Mouse (Mus musculus): ENCODE data around the gene Ndnf. TPM values are rescaled to one million over a fixed set of nuclear protein-coding genes. Genes with fewer than 3 reads are reported as not detected.

Ndnf gene
- polyA plus RNA-seq, 1 experiment from 2014 or later, result 3.2 TPM

DNA sequence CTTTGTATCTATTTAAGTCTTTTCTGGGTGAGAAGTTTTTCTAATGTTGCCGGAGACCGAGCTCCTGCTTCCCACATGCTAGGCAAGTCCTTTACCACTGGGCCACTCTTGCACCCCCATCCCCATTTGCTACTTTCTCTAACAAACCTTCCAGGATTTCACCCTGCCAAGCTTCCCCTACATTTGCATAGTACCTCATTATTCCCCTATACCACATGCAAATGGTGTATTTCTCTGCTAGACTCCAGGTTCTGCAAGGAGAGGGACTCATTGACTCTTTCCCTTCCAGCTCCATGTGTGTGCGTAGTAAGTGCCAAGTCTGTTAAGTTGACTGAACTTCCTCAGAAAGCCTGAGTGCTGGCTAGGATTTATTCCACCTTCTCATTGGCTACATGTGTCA, 5.1 kb upstream of the Ndnf start:
- no peak for ATAC-seq (ENCODE audit: extremely low read depth, insufficient number of reproducible peaks, low FRiP score, low TSS enrichment)
- Histone ChIP-seq H3K9me3 (no peaks in the 10 kb centered on the region), H3K9ac (no peak overlapping the region), H3K4me1 (peaks cover 20% of the 10 kb centered on the region), H3K27ac (replicated peaks) (no peak overlapping the region), H3K36me3 (no peaks in the 10 kb centered on the region), H3K4me2 (no peak overlapping the region), H3K27me3 (replicated peaks) (peaks cover 4% of the 10 kb centered on the region; the same call in 1 of the 2 replicates), H3K4me3 (no peak overlapping the region)
- 81% methylated on average over 3 of the region's 3 CpGs for WGBS

- Histone ChIP-seq H3K4me2 (no peak overlapping the region), H3K4me1 (peaks cover 10% of the 10 kb centered on the region; the same call in 1 of the 2 replicates), H3K9me3 (no peaks in the 10 kb centered on the region), H3K36me3 (no peaks in the 10 kb centered on the region), H3K4me3 (no peak overlapping the region), H3K9ac (no peak overlapping the region), H3K27me3 (replicated peaks) (peaks cover 12% of the 10 kb centered on the region), H3K27ac (replicated peaks) (no peak overlapping the region)
- WGBS, result 58% methylated on average over 2 of the region's 2 CpGs
- no peak for ATAC-seq (ENCODE audit: extremely low read depth, insufficient number of reproducible peaks, low FRiP score, low TSS enrichment)
These were observed 1.4 kb upstream of the Ndnf start for GRCm38 (mm10) chr6:65669971-65670370.

DNA sequence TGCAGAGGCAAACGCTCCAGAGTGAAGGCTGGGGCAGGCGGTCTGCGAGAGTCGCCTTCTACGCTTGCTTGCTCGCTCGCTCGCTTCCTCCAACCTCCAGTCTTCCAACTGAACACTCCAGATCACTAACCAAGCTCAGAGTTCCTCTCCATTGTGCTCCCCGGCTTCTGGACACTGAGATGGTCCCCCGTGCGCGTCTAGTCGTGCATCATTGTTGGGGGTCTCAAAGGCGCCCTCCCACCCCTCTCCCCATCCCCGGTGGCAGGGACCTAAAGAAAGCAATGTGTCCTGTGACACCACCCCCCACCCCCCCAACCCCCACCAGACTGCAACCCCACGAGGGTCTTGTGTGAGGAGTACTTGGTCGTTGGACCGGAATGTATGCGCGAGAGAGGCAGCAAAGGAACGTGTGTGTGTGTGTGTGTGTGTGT, 394 bp upstream of the Ndnf start:
- WGBS, result 4% methylated on average over 21 of the region's 21 CpGs
- no peak for ATAC-seq (ENCODE audit: extremely low read depth, insufficient number of reproducible peaks, low FRiP score, low TSS enrichment)
- H3K27ac ChIP-seq (replicated peaks), result 0 out of 2 replicates have a peak overlapping the region, but pooled peaks have one; percentile 15

GRCm38 (mm10) chr6:65672131-65673031, 991 bp downstream of the Ndnf start:
- peak overlapping the region; percentile 93 for H3K4me2 ChIP-seq
- peaks cover 12% of the 10 kb centered on the region for H3K27me3 ChIP-seq (replicated peaks)
- H3K4me1 ChIP-seq, result peaks cover 10% of the 10 kb centered on the region; the same call in 1 of the 2 replicates
- peak overlapping the region; percentile 75 for H3K4me3 ChIP-seq
- H3K27ac ChIP-seq (replicated peaks), result no peak overlapping the region
- WGBS, result 0% methylated on average over 57 of the region's 57 CpGs
- H3K9ac ChIP-seq, result peak overlapping the region; percentile 81
- no peaks in the 10 kb centered on the region for H3K36me3 ChIP-seq
- ATAC-seq (ENCODE audit: extremely low read depth, insufficient number of reproducible peaks, low FRiP score, low TSS enrichment), result no peak
- H3K9me3 ChIP-seq, result no peaks in the 10 kb centered on the region

More for the DNA sequence above, 394 bp upstream of the Ndnf start:
- H3K9ac ChIP-seq, result peak overlapping the region; percentile 81
- peaks cover 12% of the 10 kb centered on the region for H3K27me3 ChIP-seq (replicated peaks)
- H3K4me1 ChIP-seq, result peaks cover 10% of the 10 kb centered on the region; the same call in 1 of the 2 replicates
- no peaks in the 10 kb centered on the region for H3K9me3 ChIP-seq
- peak overlapping the region; percentile 93 for H3K4me2 ChIP-seq
- H3K4me3 ChIP-seq, result peak overlapping the region; percentile 75
- no peaks in the 10 kb centered on the region for H3K36me3 ChIP-seq

GRCm38 (mm10) chr6:65693938-65694337, 22.5 kb downstream of the Ndnf start:
- Histone ChIP-seq H3K27me3 (replicated peaks) (no peaks in the 10 kb centered on the region), H3K4me1 (no peaks in the 10 kb centered on the region), H3K9ac (no peak overlapping the region), H3K27ac (replicated peaks) (no peak overlapping the region), H3K9me3 (no peaks in the 10 kb centered on the region), H3K36me3 (no peaks in the 10 kb centered on the region), H3K4me3 (no peak overlapping the region), H3K4me2 (no peak overlapping the region)
- ATAC-seq (ENCODE audit: extremely low read depth, insufficient number of reproducible peaks, low FRiP score, low TSS enrichment), result no peak

- Histone ChIP-seq H3K9ac (no peak overlapping the region), H3K27me3 (replicated peaks) (no peaks in the 10 kb centered on the region), H3K36me3 (no peaks in the 10 kb centered on the region), H3K4me3 (no peak overlapping the region), H3K9me3 (no peaks in the 10 kb centered on the region), H3K27ac (replicated peaks) (no peak overlapping the region), H3K4me1 (no peaks in the 10 kb centered on the region), H3K4me2 (no peak overlapping the region)
- no peak for ATAC-seq (ENCODE audit: extremely low read depth, insufficient number of reproducible peaks, low FRiP score, low TSS enrichment)
- 47% methylated on average over 1 of the region's 1 CpGs for whole genome bisulfite sequencing
These were observed 49.3 kb downstream of the Ndnf start for GRCm38 (mm10) chr6:65720676-65721075.

- Histone ChIP-seq H3K27ac (replicated peaks) (no peak overlapping the region), H3K4me2 (no peak overlapping the region), H3K4me1 (no peaks in the 10 kb centered on the region), H3K27me3 (replicated peaks) (no peaks in the 10 kb centered on the region), H3K4me3 (no peak overlapping the region), H3K9ac (no peak overlapping the region), H3K36me3 (no peaks in the 10 kb centered on the region), H3K9me3 (no peaks in the 10 kb centered on the region)
- 72% methylated on average over 2 of the region's 2 CpGs for WGBS
- ATAC-seq (ENCODE audit: extremely low read depth, insufficient number of reproducible peaks, low FRiP score, low TSS enrichment), result no peak
These were observed 54.3 kb downstream of the Ndnf start for GRCm38 (mm10) chr6:65725677-65726076.

DNA sequence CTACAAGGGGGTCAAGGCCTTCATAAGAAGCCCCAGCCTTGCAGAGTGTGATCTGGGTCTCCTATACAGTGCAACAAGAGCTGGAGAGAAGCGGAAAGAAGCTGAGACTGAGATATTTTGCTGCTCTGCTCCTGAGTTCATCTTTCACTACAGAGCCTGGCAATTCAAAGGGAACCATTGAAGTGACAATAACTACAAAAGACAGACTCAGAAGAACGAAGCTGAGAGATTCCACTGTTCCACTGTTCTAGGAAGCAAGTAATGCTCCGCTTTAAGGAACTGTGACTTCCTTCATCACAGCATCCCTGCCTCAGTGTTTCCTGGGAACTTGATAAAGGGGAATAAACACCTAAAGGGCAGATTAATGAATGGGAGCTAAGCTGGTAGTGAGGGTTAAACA, 56.9 kb downstream of the Ndnf start:
- 74% methylated on average over 3 of the region's 3 CpGs for WGBS
- Histone ChIP-seq H3K36me3 (no peaks in the 10 kb centered on the region), H3K9ac (no peak overlapping the region), H3K27me3 (replicated peaks) (no peaks in the 10 kb centered on the region), H3K4me1 (no peaks in the 10 kb centered on the region), H3K4me2 (no peak overlapping the region), H3K27ac (replicated peaks) (no peak overlapping the region), H3K4me3 (no peak overlapping the region), H3K9me3 (no peaks in the 10 kb centered on the region)
- ATAC-seq (ENCODE audit: extremely low read depth, insufficient number of reproducible peaks, low FRiP score, low TSS enrichment), result no peak

DNA sequence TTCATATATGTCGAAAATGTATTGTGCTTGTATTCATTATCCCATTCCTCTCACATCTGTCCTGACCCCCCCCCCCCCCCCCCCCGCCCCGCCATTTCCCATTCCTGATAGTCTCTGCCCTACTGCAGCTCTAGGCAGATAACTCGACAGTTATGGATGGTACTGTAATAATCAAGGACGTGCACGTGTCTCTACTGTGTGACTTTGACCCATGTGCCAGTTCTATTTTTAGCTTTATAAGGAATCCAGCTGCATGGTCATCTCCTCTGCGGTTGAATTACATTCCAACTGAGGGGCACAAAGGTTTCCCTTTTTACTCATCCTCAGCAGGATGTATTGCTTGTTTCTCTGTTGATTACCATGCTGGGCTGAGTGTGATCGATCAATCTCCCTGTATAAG, 68.1 kb downstream of the Ndnf start:
- ATAC-seq (ENCODE audit: extremely low read depth, insufficient number of reproducible peaks, low FRiP score, low TSS enrichment), result no peak
- Histone ChIP-seq H3K9ac (no peak overlapping the region), H3K4me3 (no peak overlapping the region), H3K4me1 (peaks cover 12% of the 10 kb centered on the region), H3K27me3 (replicated peaks) (no peaks in the 10 kb centered on the region), H3K27ac (replicated peaks) (peak overlapping the region; percentile 56; the same call in 1 of the 2 replicates), H3K4me2 (0 out of 2 replicates have a peak overlapping the region, but pooled peaks have one; percentile 11), H3K9me3 (no peaks in the 10 kb centered on the region), H3K36me3 (no peaks in the 10 kb centered on the region)
- 23% methylated on average over 7 of the region's 8 CpGs for WGBS

DNA sequence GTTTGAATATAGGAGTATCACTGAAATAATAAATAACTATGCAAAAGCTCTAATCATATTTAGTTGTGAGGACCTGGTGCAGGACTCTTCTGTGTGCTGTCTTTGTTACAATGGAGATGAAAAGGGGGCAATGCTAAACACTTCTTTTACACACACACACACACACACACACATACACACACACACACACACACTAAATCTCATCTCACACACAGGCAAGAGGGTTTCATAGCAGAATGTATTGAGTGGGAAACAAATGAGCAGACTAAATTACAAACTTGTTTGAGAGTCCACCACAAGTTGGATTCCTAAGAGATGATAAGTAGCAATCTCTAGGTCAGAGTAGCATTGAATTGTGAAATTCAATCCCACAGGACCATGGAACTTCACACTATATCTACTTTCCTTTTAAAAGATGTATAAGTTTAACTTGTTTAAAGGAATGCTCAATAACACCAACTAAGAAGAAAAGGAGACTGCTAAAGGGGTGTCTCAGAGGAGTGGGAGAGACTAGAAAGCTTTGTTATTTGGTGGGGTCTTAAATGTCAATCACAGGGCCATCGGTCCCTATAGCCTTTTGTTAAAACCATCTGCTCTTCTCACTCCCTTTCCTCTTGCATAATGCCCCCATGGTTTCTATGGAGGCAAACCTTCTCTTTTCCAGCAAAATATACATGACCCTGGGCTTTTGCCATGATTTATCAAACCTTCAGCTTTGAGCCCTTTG, 71.9 kb downstream of the Ndnf start:
- no peaks in the 10 kb centered on the region for H3K9me3 ChIP-seq
- no peak for ATAC-seq (ENCODE audit: extremely low read depth, insufficient number of reproducible peaks, low FRiP score, low TSS enrichment)
- no peak overlapping the region for H3K9ac ChIP-seq
- H3K4me1 ChIP-seq, result peaks cover 12% of the 10 kb centered on the region
- H3K4me3 ChIP-seq, result no peak overlapping the region
- H3K36me3 ChIP-seq, result no peaks in the 10 kb centered on the region
- no peak overlapping the region for H3K4me2 ChIP-seq
- 59% methylated on average over 1 of the region's 1 CpGs for WGBS
- no peak overlapping the region for H3K27ac ChIP-seq (replicated peaks)
- H3K27me3 ChIP-seq (replicated peaks), result no peaks in the 10 kb centered on the region

DNA sequence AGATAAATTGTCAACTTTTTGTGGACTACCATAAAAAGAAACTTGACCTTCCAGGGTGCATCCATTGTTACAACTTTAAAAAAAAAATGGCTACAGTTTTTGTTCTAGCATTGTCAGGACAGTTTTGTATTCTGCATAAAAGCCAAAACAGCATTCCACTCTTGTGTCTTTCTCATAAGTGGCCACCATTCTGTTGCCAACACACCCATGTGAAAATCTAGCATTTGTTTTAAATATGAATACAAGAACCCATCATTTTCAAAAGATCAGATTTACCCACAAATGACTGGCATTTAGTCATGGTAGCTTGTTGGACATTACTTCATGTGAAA, 72.4 kb downstream of the Ndnf start:
- Histone ChIP-seq H3K4me3 (no peak overlapping the region), H3K4me1 (peaks cover 7% of the 10 kb centered on the region), H3K27ac (replicated peaks) (no peak overlapping the region), H3K36me3 (no peaks in the 10 kb centered on the region), H3K4me2 (no peak overlapping the region), H3K9me3 (no peaks in the 10 kb centered on the region), H3K27me3 (replicated peaks) (no peaks in the 10 kb centered on the region), H3K9ac (no peak overlapping the region)
- no peak for ATAC-seq (ENCODE audit: extremely low read depth, insufficient number of reproducible peaks, low FRiP score, low TSS enrichment)

All from heart, embryonic 13.5 days (tissue).